Mouse (Mus musculus) gastrocnemius, postnatal 25 days (tissue): ENCODE data around the gene Wdr18. TPM values are rescaled to one million over a fixed set of nuclear protein-coding genes. Genes with fewer than 3 reads are reported as not detected.

Experiments used
- DNase-seq: peaks from one replicate; pipeline ENCODE4 v3.0.0; 2022
- total RNA-seq, 2 experiments: library from RNA; stranded (reverse); gene quantifications; 1 replicate in 1 of 2; 2 replicates in 1 of 2; pipeline ENCODE4 v1.2.3; 2021

The Wdr18 gene
- total RNA-seq, 2 experiments from 2014 or later: 16.4 to 18.0 TPM

GRCm38 (mm10) chr10:79926491-79927323 is 33.2 kb upstream of the Wdr18 start, which contains the start of gene Arid3a:
Arid3a (plus strand) TSS chr10:79927043.
- peak; percentile 88 for DNase-seq

GRCm38 (mm10) chr10:79927324-79928029 is 32.5 kb upstream of the Wdr18 start:
- peak; percentile 48 for DNase-seq

DNA sequence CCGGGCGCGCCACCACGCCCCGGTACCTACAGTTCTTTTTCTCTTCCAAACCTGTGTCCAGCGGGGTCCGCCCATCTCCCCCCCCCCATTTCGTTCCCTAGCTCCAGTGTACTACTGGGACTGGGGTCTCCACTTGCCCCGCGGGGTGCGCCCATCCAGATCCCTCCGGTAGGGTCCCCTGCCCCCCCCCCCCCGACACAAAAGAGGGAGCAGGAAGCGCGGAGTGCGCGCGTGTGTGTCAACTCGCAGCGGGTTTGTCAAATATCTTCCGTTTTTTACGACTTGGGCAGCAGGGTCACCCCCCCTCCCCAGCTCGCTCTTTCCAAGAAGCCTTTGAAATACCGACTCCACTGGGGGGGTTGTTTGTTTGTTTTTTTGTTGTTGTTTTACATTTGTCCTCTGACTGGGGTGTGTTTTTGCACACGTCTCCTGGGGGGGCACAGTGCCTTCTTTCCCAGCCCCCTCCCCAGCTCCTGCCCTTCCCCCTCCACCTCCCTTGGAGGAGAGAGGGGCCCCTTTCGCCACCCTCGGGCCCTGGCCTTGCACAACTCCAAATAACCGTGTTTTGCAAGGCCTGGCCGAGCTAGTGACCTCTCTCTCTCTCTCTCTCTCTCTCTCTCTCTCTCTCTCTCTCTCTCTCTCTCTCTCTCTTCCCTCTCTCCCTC is 31.8 kb upstream of the Wdr18 start:
- no peak for DNase-seq

- no peak for DNase-seq
Measured at GRCm38 (mm10) chr10:79928907-79929701, 30.8 kb upstream of the Wdr18 start.

DNA sequence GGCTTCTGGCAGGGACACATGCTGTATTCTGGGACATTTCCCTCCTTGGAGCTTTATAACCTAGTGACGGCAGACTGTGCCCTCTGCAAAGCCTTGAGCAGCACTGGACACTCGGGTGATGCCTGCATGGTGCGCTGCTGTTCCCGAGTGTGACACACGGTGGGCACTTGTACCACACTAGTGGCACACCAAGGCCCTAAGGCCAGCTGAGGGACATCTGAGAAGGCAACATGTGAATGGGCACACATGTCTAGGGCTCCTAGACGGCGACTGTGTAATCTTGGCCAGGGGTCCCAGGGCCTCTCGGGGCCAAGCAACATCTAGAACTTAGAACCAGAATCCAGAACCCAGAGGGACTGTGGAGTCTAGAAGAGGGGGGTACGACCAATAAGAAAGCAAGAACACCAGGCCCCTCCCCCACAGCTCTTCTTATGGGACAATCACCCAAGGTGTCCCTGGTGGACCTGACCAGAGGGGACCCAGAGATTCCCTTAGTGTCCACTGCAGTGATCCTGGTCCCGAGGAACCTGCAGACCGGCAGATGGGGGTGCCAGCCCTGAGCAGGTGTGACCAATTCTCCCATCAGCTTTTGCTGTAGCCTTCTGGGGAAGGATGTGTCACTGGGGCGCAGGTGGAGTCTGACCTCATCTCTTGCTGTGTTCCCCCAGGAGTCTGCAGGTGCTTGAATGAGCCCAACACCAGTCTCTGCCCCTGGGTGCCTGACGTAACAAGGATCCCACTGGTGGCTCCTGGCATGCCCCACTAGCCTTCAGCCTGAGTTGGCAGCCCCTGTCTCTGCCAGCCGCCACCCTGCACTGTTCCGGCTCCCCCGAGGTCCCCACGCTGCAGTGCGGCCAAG is 29.8 kb upstream of the Wdr18 start:
- no peak for DNase-seq

DNA sequence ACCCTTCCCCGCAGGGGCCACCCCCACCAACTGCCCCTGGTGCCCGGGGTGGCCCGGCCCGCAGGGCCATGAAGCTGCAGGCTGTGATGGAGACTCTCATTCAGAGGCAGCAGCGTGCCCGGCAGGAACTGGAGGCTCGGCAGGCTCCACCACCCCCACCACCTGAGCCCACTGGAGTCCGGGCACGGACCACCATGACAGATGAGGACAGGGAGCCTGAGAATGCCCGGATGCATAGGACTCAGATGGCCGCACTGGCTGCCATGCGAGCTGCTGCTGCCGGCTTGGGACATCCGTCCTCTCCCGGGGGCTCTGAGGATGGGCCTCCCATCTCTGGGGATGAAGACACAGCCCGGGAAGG is 29.1 kb upstream of the Wdr18 start:
- DNase-seq: no peak

DNA sequence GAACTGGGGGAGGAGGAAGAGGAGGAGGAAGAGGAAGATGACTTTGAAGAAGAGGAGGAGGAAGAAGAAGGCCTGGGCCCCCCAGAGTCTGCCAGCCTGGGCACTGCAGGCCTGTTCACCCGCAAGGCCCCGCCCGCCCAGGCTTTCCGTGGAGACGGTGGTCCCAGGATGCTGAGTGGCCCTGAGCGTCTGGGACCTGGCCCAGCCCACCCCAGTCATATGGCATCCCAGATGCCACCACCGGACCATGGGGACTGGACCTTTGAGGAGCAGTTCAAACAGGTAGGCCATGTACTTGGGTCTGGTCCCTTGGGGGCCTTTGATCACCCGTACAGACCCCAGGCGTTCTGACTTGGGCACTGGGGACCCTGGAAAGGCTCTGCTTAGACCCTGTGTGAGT is 28.2 kb upstream of the Wdr18 start:
- no peak for DNase-seq

DNA sequence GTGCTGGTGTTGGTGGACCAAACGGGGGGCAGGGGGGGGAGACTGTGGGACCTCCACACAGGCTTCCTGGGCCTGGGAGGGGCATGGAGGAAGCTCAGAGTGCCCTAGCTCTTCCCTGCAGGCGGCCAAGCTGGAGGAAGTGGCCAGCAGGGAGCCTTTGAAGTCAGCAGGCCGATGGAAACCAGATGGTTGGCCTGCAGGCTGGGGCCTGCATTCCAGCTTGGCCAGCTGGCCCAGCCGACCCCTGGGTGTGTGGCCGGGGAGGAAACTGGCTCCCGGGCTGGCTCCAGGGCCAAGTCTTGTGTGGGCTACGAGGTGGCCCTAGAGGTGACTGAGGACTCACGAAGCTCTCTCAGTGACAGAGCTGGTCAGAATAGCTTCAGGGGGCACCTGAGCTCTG is 27.2 kb upstream of the Wdr18 start:
- DNase-seq: peak; percentile 85

GRCm38 (mm10) chr10:79933145-79933679 is 26.7 kb upstream of the Wdr18 start:
- no peak for DNase-seq

DNA sequence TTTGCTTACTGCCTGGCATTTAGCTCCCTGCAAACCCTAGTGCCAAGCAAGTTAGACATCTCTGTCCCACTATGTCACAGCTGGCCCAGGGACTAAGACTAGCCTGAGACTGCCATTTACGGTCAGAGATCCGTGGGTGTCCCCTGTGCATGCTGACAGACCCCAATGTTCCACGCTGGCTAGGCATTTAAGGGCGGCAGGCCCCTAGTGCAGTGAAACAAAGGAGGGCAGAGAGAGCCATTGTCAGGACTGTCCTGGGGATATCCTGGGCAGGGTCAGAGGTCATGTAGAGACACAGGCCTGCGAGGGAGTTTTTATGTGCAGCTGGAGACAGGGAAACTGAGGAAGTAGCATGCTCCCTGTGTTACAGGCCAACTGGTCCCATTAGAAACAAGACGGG is 26.1 kb upstream of the Wdr18 start:
- no peak for DNase-seq

- peak; percentile 94 for DNase-seq
Measured at GRCm38 (mm10) chr10:79934272-79934721, 25.7 kb upstream of the Wdr18 start.

DNA sequence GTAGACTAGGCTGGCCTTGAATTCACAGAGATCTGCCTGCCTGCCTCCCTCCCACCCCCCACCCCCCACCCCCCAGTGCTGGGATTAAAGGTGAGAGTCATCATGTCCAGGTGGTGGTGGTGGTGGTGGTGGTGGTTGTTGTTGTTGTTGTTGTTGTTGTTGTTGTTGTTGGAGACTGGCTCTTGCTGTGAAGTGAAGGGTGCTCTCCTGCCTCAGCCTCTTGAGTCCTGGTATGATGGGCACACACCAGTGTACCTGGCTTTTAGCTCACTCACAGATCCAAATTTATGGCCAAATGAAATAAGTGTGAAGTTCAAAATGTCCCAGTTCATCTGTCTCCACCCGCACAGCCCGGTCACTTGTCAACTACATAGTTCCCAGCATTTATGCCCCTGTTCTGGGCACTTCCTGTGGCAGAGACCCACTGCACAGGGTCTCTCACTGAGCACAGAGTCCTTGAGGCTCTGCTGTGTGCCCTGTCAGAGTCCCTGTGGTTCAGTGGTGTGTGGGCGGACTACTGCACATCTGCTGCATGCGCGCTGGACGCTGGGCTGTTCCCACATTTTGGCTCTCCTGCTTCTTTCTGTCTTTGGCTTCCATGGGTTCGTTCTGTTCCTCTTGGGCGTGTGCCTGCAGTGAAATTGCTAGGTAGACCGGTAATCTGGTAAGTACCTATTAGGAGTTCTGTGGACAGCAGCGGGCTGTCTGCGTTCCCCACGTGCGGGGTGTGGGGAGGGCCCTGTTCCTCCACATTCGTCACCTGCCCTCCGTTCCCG is 25.0 kb upstream of the Wdr18 start:
- DNase-seq: no peak

- DNase-seq: no peak
Measured at GRCm38 (mm10) chr10:79936284-79936910, 23.6 kb upstream of the Wdr18 start.

GRCm38 (mm10) chr10:79936911-79937441 is 23.0 kb upstream of the Wdr18 start:
- DNase-seq: peak; percentile 63

DNA sequence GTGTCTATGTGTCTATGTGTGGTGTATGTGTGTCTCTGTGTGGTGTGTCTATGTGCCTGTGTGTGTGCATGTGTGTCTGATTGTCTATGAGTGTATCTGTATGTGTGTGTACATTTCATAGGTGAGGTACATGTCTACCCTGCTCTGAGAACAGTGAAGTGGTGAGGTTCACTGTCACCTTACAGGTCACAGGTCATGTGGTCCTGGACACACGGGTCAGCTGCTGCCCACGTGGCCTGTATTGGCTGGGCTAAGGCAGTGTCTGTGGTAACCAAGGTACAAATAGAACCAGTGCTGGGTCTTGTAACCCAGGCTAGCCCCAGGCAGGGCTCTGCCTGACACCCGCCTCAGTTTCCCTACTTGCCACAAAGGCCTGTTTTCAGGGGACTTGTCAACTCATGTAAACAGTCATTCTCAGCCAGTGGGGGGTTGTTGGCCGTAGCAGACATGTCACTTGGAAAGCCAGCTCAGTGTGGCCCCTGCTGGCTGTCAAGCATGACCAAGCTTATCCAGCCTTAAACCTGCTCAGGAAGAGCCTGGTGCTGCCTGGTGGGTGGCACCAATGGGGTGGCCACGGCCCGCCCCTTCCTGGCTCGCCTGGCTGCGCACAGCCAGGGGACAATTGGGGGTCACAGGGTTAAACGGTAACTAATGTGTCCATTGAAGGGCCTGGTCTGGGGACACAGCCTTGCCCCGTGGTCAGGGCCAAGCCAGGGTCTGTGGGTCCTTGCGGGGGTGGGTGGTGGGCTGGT is 22.0 kb upstream of the Wdr18 start:
- DNase-seq: no peak

GRCm38 (mm10) chr10:79940749-79941148 is 19.2 kb upstream of the Wdr18 start:
- DNase-seq: peak; percentile 47

DNA sequence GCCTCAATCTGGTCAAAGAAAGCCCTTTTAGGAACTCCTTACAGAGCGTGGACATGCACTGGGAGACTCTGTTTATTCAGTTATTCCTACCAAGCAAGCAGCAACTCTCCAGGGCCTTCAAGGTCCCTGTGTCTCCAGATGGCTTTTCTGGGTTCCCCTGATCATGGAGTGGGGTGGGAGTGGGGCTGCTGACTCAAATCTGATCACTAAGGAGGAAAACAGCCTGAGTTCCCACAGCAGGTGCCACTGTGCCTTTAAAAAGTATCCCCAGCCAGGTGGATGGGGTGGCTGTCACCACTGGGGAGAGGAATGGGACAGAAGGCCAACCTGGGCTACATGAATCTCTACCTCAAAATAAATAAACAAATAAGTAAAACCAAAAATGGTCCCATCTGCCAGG is 17.0 kb upstream of the Wdr18 start:
- DNase-seq: no peak

DNA sequence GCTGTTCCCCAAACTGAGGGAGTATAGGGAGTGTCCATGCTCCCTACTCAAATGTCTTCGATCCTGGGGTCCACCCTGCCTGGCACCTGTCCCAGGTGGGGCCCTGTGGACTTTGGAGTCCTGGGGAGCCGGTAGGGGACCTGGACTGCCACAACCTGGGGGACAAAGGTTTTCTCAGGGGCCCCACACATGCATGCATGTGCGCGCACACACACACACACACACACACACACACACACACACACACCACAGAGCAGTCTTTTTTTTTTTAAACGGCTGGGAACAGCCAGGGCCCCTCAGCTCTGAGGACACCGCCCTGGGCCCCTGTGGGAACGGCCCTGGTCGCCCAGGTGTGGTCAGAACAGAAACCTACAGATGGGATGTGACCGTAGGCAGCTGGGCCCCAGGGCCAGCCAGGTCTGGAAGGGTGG is 16.5 kb upstream of the Wdr18 start:
- no peak for DNase-seq
